Mouse (Mus musculus) liver, embryonic 11.5 days (tissue): Measurements from ENCODE around the gene Bola1. TPM values are rescaled to one million over a fixed set of nuclear protein-coding genes. Genes with fewer than 3 reads are reported as not detected.

Experiments
- microRNA-seq: library from miRNA; unstranded; fragments of <30 nt; microRNA quantifications from one replicate; pipeline ENCODE4, GENCODE M21; 2017; ENCODE audit warnings: borderline number of aligned reads
- polyA plus RNA-seq: library from polyadenylated mRNA; unstranded; fragments of >200 nt; fragmentation: Nextera tagmentation; extraction: Ambion mirVana; gene quantifications from 2 replicates; pipeline ENCODE4 v1.2.1, GENCODE M21; 2014

The Bola1 gene
- polyA plus RNA-seq, 1 experiment from 2014 or later, result 98.8 TPM

Small RNAs within 50 kb of the gene (microRNA-seq; reads per million reads assigned to microRNA genes)
- gene Gm44492 (not detected), gene Gm47311 (not detected), gene Gm47313 (not detected)

Other genes with a start within 250 kb of the Bola1 start
- 21.6 and 22.9 TPM in 2 replicates for gene Plekho1, start 223.7 kb downstream of the Bola1 start, polyA plus RNA-seq
- 17.4 and 18.5 TPM in 2 replicates for gene Vps45, start 161.2 kb downstream of the Bola1 start, polyA plus RNA-seq
- gene Otud7b, start 115.2 kb downstream of the Bola1 start, polyA plus RNA-seq, result 7.1 and 7.9 TPM in 2 replicates
- gene Mtmr11, start 57.7 kb downstream of the Bola1 start, polyA plus RNA-seq, result 6.8 and 8.8 TPM in 2 replicates
- 220 and 243 TPM in 2 replicates for gene Sf3b4, start 47.4 kb downstream of the Bola1 start, polyA plus RNA-seq
- 3.5 and 4.3 TPM in 2 replicates for gene Sv2a, start 38.6 kb downstream of the Bola1 start, polyA plus RNA-seq
- 0.92 TPM in 1 of 2 replicates, not detected in the other for gene Hist2h2ab, start 156 bp upstream of the Bola1 start, polyA plus RNA-seq
- 13.7 and 14.7 TPM in 2 replicates for gene Hist2h2ac, start 1.2 kb upstream of the Bola1 start, polyA plus RNA-seq
- gene Hist2h2be, start 1.4 kb upstream of the Bola1 start, polyA plus RNA-seq, result 7.7 and 7.9 TPM in 2 replicates
- gene Hist2h3c2, start 19.4 kb upstream of the Bola1 start, polyA plus RNA-seq, result 5.8 and 8.0 TPM in 2 replicates
- 27.8 and 34.5 TPM in 2 replicates for gene Hist2h2aa2, start 20.6 kb upstream of the Bola1 start, polyA plus RNA-seq
- 12.1 and 12.7 TPM in 2 replicates for gene Hist2h2aa1, start 25.8 kb upstream of the Bola1 start, polyA plus RNA-seq
- 0.93 and 1.5 TPM in 2 replicates for gene Hist2h3c1, start 27.0 kb upstream of the Bola1 start, polyA plus RNA-seq
- gene Hist2h4, start 43.6 kb upstream of the Bola1 start, polyA plus RNA-seq, result 3.5 and 5.0 TPM in 2 replicates
- gene Hist2h3b, start 48.9 kb upstream of the Bola1 start, polyA plus RNA-seq, result 45.6 and 60.2 TPM in 2 replicates
- 15.1 and 18.9 TPM in 2 replicates for gene Hist2h2bb, start 50.0 kb upstream of the Bola1 start, polyA plus RNA-seq
- gene Fcgr1, start 74.3 kb upstream of the Bola1 start, polyA plus RNA-seq, result 4.1 TPM in 2 replicates
- gene BC107364, start 232.6 kb upstream of the Bola1 start, polyA plus RNA-seq, result not detected in 2 replicates